Mouse (Mus musculus) forebrain, embryonic 11.5 days (tissue): ENCODE measurements at regions not wholly inside any gene's neighbourhood (a gene's known extent, or its start where the extent isn't known, plus 50 kb on each side); places are given as distances from the start of the nearest gene placed in this dataset.
A peak's percentile ranks its signal among the peaks of the same experiment; 100 is the strongest.

Source experiments
- ATAC-seq: fragments of 200-750 bp; cut with Nextera tagmentation; replicated peaks from 2 replicates; pipeline ENCODE4 v1.8.0; 2017; ENCODE audit warnings: moderate TSS enrichment; ENCODE audit not compliant: low FRiP score
- DNase-seq: peaks from one replicate; pipeline ENCODE4 v3.0.0-alpha.2; 2017; ENCODE audit warnings: low spot score
- H3K27ac ChIP-seq: fragments of 300-500 bp; sonication (generic); 2 replicates; pipeline ENCODE4 v1.5.1; 2014; ENCODE audit warnings: low read depth, low read length
- H3K27me3 ChIP-seq: fragments of 300-500 bp; sonication (generic); 2 replicates; pipeline ENCODE4 v1.6.1; 2014; ENCODE audit warnings: mild to moderate bottlenecking, low read length, mixed read lengths; ENCODE audit not compliant: control insufficient read depth, insufficient read depth
- H3K36me3 ChIP-seq: fragments of 300-500 bp; sonication (generic); 2 replicates; pipeline ENCODE4 v1.6.1; 2014; ENCODE audit warnings: mild to moderate bottlenecking, low read length, moderate library complexity, mixed read lengths; ENCODE audit not compliant: control insufficient read depth, insufficient read depth
- H3K4me1 ChIP-seq: fragments of 300-500 bp; sonication (generic); replicated peaks from 2 replicates; pipeline ENCODE4 v1.6.1; 2014; ENCODE audit warnings: low read length, mixed read lengths; ENCODE audit not compliant: control insufficient read depth, insufficient read depth
- H3K4me2 ChIP-seq: fragments of 300-500 bp; sonication (generic); 2 replicates; pipeline ENCODE4 v1.6.1; 2014; ENCODE audit warnings: low read depth, mild to moderate bottlenecking, low read length, moderate library complexity, mixed read lengths; ENCODE audit not compliant: severe bottlenecking
- H3K4me3 ChIP-seq: fragments of 300-500 bp; sonication (generic); 2 replicates; pipeline ENCODE4 v1.5.1; 2014; ENCODE audit warnings: low read depth, low read length
- H3K9ac ChIP-seq: fragments of 300-500 bp; sonication (generic); 2 replicates; pipeline ENCODE4 v1.6.1; 2014; ENCODE audit warnings: low read length
- H3K9me3 ChIP-seq: fragments of 300-500 bp; sonication (generic); 2 replicates; pipeline ENCODE4 v1.6.1; 2016; ENCODE audit warnings: low read length, mixed read lengths; ENCODE audit not compliant: control insufficient read depth
- WGBS: fragments of 180-500 bp; shearing (Covaris S2); extraction: QIAGEN DNeasy Blood & Tissue Kit; methylation state at CpG from one replicate; pipeline ENCODE4 v1.1.7; 2014; 5-methylcytosine and 5-hydroxymethylcytosine counted together

DNA sequence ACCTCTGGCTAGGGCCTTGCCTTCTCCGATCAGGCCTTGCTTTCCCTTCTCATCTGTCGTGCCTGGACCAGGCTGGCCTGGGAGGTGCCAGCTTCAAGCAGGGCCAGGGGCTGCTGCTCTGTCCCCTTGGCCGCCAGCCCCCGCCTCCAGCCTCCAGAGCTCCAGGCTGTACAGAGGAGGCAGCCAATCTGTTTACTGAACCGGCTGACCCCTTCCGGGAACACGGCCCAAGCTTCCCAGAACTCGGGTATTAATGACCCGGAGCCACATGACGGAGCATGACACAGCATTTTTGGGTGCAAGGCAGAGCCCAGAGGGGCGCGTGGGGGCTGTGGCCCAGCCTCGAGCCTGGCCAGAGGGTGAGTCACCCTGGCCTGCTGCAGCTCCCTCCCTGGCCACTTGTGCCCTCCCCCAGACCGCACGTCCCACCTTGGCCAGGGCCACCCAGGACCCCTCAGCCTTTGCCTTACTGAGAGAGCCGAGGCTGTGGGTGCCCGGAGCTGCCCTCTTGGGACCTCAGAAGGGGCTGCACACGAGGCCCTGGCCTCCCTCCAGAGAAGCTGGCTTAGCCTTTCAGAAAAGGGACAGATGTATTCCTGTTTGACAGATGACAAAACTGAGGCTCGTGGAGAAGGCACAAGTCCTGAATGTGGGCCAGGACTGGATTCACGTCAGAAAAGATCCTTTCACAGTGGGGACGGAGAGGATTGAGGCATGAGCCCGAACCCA lies 75.6 kb upstream of the Tmem189 start:
- Histone ChIP-seq H3K27me3 (no peaks in the 10 kb centered on the region), H3K9me3 (no peaks in the 10 kb centered on the region), H3K36me3 (no peaks in the 10 kb centered on the region), H3K4me1 (no peaks in the 10 kb centered on the region), H3K4me2 (no peak overlapping the region), H3K4me3 (no peak overlapping the region), H3K27ac (no peak overlapping the region), H3K9ac (no peak overlapping the region)
- peak; percentile 33; the same call in 1 of the 2 replicates for ATAC-seq
- peak; percentile 69 for DNase-seq
- WGBS = 59% methylated on average over 22 of the region's 22 CpGs

DNA sequence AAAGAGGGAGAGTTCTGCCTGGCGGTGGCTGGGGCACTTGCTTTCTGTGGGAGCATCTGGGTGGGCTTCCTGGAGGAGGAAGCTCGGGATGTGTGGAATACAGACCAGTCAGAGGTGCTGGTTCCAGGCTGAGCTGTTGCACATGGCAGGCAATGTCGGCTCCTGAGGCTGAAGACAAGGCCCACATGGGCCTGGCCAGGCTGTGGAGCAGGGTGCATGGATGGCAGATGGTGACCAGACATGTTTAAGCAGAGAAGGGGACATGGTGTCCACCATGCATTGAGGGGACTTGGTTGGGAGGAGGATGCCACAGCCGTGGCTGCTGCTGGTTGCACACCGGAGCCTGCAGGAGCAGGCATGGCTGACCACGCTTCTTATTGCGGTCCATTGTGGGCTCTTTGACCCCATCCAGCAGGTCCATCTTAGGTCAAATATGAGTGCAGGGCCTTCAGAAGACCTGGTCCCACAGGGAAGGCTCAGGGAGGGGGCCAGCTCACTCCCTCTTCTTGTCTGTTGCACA lies 74.3 kb upstream of the Tmem189 start:
- Histone ChIP-seq H3K4me2 (no peak overlapping the region), H3K9ac (no peak overlapping the region), H3K27ac (no peak overlapping the region), H3K36me3 (no peaks in the 10 kb centered on the region), H3K4me3 (no peak overlapping the region), H3K9me3 (no peaks in the 10 kb centered on the region), H3K27me3 (no peaks in the 10 kb centered on the region), H3K4me1 (no peaks in the 10 kb centered on the region)
- ATAC-seq (no peak), DNase-seq (no peak)
- 87% methylated on average over 7 of the region's 7 CpGs for WGBS

DNA sequence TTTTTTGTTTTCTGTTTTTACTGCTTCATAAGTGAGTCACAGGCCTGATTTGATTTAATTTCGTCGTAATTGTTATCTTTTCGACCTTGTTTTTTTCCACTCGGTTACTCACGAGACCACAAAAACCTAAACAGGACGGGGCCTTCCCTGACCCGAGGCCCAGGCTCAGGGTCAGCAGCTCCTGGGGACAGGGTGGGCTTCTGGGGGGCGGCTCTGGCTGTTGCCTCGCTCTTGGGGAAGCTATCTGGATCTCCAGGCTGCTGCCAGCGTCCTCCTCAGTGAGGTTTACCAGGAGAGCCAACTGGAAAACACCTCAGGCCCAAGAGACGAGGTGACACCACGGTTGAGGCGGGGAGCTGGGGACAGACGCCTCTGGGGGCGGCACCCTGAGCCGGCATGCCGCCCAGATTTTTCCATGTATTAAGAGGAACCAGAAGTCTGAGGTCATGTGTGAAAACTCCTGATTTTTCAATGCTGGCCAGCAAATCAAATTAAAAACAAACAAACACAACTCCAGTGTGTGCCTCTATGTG lies 71.8 kb upstream of the Tmem189 start:
- Histone ChIP-seq H3K9ac (no peak overlapping the region), H3K36me3 (no peaks in the 10 kb centered on the region), H3K27me3 (no peaks in the 10 kb centered on the region), H3K27ac (no peak overlapping the region), H3K4me1 (no peaks in the 10 kb centered on the region), H3K4me3 (no peak overlapping the region), H3K4me2 (no peak overlapping the region), H3K9me3 (no peaks in the 10 kb centered on the region)
- DNase-seq (no peak), ATAC-seq (no peak)
- WGBS = 83% methylated on average over 17 of the region's 17 CpGs

DNA sequence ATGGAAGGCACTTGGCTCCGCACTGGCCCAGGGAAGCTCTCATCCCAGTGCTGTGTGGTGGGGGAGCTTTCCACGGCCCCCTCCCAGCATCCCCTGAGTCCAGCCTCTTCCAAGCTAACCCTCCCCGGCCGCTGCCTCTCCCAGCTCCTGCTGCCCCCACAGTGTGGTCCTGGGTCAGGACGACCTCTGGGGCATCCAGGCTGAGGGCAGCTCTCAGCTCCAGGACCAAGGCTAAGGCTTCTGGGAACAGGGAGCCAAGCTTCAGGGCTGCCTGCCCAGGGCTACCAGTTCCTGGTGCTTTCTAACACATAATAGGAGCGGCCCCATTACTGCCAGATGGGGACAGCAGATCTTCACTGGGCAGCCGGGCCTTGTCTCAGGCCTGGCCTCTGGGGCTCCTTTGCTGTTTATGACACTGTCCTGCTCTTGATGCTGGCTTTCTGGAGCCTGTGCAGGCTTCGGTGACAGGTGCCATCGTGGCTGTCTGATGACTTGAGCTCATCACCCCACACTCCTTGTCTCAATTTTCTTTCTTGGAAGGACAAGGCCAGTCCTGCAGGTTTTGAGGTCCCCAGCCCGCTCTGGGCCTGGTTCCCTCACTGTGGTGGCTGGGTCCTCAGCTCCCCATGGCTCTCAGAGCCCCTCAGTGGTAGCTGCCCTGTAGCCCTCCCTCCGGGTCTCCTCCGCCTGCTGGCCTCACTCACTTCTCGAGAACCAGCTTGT lies 71.2 kb upstream of the Tmem189 start:
- H3K4me3 ChIP-seq = no peak overlapping the region
- H3K27me3 ChIP-seq = no peaks in the 10 kb centered on the region
- ATAC-seq (no peak), DNase-seq (no peak)
- H3K9ac ChIP-seq = no peak overlapping the region
- WGBS = 79% methylated on average over 13 of the region's 13 CpGs
- no peaks in the 10 kb centered on the region for H3K36me3 ChIP-seq
- no peak overlapping the region for H3K4me2 ChIP-seq
- no peaks in the 10 kb centered on the region for H3K4me1 ChIP-seq
- H3K27ac ChIP-seq = no peak overlapping the region
- no peaks in the 10 kb centered on the region for H3K9me3 ChIP-seq

DNA sequence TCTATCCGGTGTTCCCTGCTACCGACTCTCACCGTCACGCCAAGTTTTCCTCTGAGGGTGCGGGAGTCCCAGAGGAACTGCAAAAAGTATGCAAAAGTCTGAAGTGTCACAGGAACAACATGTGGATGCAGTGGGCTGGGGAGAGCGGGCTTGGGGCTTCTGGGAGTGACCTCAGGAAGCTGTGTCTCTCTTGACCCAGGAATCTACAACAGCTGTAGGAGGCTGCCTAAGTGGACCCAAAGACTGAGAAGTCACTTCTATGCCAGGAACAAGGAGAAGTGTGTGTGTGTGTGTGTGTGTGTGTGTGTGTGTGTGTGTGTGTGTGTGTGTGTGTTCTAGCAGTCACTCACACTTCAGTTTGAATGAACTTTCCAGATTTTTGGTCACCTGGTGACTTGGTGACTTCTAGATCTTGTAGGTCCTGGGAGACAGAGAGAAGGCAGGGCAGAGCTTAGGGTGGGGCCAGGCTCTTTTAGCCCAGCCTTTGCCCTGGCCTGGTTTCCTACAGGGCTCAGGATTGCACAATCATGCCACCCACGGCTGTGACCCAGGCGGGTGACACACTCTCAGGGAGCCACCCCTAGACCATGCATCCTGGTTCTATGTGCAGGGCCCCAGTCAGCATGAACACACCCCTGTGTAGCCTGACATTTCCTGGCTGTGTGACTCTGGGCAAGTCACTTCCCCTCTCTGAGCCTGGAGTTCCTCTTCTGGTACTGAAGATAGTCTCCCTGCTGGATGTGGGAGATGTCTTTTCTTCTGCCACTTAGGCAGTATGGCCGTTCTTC lies 70.2 kb upstream of the Tmem189 start:
- WGBS = 90% methylated on average over 9 of the region's 9 CpGs
- H3K36me3 ChIP-seq = no peaks in the 10 kb centered on the region

DNA sequence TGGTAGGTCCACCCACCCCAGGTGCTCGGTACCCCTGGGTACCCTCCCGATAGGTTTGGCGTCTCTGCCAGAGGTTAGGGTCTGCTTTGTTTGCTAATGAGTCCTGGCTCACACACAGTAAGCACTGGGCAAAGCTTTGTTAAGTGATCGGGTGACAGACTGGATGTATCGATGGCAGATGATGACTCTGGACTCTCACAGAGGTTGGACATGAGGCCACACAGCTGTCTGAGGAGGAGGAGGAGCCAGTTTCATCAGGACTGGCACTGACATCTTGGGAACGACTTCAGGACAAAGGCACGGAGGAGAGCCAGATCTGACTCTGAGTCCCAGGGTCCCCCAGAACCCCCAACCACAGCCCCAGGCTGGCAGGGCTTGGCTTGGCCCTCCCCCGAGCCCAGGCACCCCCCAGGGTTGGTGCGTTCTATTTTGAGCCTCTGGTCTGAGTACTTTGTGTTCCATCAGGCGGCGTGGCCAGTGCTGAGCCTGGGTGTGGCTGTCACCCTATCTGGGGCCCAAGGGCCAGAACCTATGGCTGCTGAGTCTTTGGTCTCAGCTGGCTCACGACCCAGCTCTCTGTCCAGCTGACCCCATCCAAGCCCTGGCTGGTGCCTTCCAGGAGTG lies 67.6 kb upstream of the Tmem189 start:
- no peak overlapping the region for H3K27ac ChIP-seq
- H3K27me3 ChIP-seq = no peaks in the 10 kb centered on the region
- DNase-seq = no peak
- H3K9ac ChIP-seq = no peak overlapping the region
- H3K9me3 ChIP-seq = no peaks in the 10 kb centered on the region
- no peak for ATAC-seq
- no peaks in the 10 kb centered on the region for H3K36me3 ChIP-seq
- WGBS = 73% methylated on average over 12 of the region's 12 CpGs
- no peaks in the 10 kb centered on the region for H3K4me1 ChIP-seq
- H3K4me2 ChIP-seq = no peak overlapping the region
- no peak overlapping the region for H3K4me3 ChIP-seq

More for the DNA sequence above, 70.2 kb upstream of the Tmem189 start:
- no peaks in the 10 kb centered on the region for H3K9me3 ChIP-seq
- ATAC-seq (no peak), DNase-seq (no peak)
- no peak overlapping the region for H3K27ac ChIP-seq
- no peaks in the 10 kb centered on the region for H3K4me1 ChIP-seq
- H3K4me3 ChIP-seq = no peak overlapping the region
- H3K9ac ChIP-seq = no peak overlapping the region
- H3K4me2 ChIP-seq = no peak overlapping the region
- H3K27me3 ChIP-seq = no peaks in the 10 kb centered on the region

DNA sequence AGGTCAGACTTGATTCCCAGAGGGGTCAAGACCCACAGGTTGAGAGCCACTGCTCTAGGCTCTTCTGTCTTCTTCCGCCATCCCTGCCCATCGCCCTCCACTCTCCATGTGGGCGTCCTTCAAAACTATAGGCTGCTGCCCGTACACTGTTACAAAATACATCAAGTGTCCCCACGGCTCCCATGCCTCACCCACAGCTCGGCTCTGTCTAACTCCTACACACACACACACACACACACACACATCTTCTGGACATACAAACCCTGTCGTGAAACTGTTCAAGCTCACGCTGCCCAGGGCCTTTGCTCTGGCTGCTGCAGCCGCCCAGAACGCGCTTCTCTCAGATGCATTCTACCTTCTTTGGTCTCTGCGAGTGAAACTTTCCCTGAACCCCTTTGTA lies 67.1 kb upstream of the Tmem189 start:
- H3K4me2 ChIP-seq = no peak overlapping the region
- H3K9ac ChIP-seq = no peak overlapping the region
- H3K27ac ChIP-seq = no peak overlapping the region
- H3K9me3 ChIP-seq = no peaks in the 10 kb centered on the region
- DNase-seq (no peak), ATAC-seq (no peak)
- H3K36me3 ChIP-seq = no peaks in the 10 kb centered on the region
- 89% methylated on average over 12 of the region's 12 CpGs for WGBS
- no peaks in the 10 kb centered on the region for H3K27me3 ChIP-seq
- no peak overlapping the region for H3K4me3 ChIP-seq
- no peaks in the 10 kb centered on the region for H3K4me1 ChIP-seq

DNA sequence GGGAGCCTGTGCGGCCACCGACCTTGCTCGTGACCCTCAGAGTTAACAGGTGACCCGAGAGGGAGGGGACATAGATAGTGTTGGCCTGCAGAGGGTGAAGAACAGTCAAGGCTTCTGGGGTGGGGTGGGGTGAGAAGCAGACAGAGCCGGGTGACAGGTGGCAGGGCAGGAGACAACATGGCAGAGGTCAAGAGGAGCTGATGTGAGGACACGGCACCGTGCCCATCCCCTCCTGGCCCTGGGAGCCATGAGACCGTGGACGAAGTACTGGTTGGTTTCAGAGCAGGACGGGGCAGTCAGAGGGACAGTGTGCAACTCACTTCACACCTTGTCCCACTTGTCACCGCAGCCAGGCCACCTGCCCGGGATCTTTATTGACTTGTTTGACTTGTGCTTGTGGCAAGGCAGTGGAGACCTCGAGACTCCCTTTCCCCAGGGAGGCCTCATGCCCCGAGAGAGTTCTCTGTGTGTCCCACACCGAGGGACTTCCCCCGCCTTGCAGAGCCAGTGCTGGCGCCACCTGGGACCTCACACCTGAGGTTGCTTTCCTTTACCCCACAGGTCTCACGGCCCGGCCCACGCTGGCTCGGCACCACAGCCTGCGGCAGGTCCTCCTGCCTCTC lies 65.4 kb upstream of the Tmem189 start:
- no peak overlapping the region for H3K4me3 ChIP-seq
- H3K27me3 ChIP-seq = no peaks in the 10 kb centered on the region
- no peaks in the 10 kb centered on the region for H3K9me3 ChIP-seq
- H3K9ac ChIP-seq = no peak overlapping the region
- H3K4me2 ChIP-seq = no peak overlapping the region
- H3K27ac ChIP-seq = no peak overlapping the region
- H3K36me3 ChIP-seq = no peaks in the 10 kb centered on the region
- no peak for ATAC-seq
- 89% methylated on average over 22 of the region's 22 CpGs for WGBS
- no peak for DNase-seq
- H3K4me1 ChIP-seq = no peaks in the 10 kb centered on the region
